Mouse (Mus musculus): ENCODE data around the gene Tox2.
A peak's percentile ranks its signal among the peaks of the same experiment; 100 is the strongest.

The Tox2 gene

DNA sequence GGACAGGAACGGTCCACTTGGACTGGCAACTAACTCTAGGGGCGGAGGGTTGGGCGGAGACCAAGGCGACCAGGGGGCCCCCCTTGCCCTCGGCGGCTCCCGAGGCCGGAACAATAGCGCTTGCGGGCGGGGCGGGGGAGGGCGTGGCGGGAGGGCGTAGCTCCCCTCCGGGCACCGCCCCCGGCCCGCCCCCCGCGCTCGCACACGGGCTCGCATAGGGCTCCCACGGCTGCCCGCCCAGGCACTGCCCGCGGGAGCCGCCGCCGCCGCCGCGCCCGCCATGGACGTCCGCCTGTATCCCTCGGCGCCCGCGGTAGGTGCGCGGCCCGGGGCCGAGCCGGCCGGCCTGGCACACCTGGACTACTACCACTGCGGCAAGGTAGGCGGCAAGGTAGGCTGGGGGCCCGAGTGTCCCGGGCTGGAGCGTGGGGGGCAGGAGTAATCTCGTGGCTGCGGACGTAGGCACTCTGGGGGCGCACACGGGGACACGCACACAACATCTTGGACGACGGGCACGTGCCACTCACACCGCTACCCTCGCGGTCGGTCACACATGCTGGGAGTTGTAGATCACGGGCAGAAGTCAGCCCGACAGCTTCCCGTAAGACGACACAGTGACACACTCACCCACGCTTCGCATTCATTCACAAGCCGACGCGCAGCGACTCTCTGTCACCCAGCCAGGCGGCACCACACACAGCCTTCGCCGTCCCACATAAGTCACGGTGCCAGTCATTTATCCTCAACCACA is at the start of gene Tox2:
Gene Tox2, plus strand, starts transcription at position 242 of the 751 bp plus-strand sequence.
- no peak for DNase-seq (ENCODE audit: low read depth)

DNA sequence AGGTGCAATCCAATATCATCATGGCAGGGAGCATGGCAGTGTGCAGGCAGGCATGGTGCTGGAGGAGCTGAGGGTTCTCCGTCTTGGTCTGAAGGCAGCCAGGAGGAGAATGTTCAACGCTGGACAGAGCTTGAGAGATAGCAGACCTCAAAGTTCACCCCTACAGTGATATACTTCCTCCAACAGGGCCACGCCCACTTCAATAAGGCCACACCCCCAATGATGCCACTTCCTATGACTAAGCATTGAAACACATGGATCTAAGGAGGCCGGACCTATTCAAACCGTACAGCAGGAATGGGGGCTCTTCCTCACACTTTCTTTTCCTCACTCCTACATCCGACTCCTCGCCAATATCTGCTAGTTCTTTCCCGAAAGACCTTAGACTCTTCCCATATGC is 48.3 kb upstream of the Tox2 start:
- DNase-seq (ENCODE audit: low read depth), result peak; percentile 4

DNA sequence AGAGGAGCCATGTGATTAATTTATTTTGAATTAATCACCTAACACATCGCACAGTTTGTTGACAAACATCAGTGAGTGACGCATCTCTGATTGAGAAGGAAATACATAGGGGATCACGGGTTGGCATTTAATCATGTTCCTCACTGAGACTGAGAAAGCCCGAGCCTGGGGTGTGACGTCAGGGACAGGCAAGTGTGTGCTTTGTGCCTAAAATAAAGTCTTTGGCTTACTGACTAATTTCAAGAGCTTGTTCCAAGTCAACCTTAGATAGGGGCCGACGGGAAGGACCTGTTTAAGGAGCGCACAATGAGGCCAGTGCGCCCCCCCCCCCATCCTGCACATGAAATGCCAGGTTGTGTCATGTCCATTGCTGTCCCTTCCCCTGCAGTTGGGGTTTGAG is 43.9 kb upstream of the Tox2 start:
- no peak for DNase-seq (ENCODE audit: low read depth)

DNA sequence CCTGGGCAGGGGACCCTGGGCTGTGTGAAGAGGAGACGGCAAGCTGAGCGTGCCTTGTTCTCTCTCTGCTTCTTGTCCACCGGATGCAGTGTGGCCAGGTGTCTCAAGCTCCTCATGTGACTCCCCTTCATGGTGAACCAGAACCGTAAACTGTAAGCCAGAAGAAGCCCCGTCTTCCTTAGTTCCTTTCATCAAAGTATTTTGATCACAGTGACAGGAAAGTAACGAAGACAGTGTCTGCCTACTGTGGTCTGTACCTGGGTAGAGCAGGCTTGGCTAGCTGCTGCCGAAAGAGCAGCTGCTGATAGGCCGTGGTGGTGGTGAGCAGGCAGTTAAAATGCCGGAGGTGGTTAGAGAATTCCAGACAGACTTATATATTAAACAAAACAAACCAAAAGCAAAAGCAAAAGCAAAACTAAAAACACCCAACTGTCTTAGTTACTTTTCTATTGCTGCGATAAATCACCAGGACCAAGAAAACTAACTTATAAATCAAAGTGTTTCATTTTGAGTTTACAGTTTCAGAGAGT is 38.4 kb upstream of the Tox2 start:
- no peak for DNase-seq (ENCODE audit: low read depth)

DNA sequence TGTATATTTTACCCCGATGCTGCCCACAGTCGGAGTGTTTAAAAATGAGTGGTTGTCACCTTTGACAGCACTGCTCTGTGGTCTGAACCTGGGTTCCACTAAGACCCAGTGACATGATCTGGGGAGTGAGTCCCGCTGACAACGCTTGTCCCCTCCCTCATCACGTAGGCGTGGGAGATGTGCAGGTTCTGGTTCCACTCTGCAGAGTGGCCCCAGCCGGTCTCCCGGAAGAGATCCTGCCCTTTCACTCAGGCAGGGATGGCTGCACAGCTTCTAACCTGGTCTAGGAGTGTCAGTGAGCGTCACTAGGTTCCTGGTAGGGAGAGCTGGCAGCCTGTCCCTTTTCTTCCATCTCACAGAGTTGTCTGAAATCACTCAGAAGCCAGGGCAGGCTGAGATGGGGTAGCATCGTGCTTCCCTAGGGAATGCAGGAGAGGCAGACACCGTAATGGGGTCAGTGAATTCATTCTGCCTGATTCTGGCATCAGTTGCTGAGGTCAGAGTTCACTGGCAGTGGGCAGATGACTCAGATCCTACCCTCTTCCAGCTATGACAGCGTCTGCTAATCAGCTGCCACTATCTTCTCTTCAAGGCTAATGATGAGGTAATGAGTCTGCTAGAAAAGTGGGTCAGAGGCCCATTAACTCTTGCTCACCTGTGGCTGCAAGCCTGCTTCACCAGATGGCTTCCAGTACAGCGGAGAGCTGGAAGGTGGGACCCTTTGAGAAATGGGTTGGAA is 36.7 kb upstream of the Tox2 start:
- DNase-seq (ENCODE audit: low read depth), result peak; percentile 15

DNA sequence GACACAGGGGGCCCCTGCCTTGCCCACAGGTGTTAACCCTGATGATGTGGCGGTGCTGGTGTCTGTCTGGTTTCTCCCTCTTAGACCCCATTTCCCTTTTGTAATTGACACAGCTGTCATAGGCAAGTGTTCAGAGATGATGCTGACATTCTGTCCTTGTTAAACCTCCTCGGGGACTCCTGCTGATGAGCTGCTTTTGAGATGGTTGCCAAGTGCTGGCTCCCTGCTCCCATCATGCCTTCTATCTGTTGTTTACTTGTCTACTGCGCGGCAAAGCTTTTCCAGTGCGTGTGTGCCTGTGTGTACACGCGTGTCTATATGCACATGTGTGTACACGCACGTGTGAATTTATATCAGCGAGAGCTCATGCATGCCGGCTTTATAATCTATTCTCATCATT is 31.0 kb upstream of the Tox2 start:
- DNase-seq (ENCODE audit: low read depth), result no peak

DNA sequence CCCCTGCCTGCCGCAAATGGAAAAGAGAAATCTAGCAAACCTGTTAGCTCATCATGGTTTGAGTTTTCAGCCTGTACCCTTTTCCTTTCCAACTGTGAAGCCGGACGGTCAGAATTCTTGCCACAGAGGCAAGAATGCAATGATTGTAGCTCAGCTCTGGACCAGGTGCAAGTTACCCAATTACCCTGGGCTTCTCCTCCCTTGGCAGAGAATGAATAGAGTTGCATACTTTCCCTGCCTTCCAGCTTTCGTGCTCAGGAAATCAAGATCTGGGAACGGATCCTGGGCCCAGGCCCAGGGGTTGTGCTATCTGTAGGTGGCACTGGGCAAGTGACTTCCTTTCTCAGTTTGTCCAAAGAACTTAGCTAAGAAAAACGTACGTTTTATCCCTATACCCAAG is 28.9 kb upstream of the Tox2 start:
- DNase-seq (ENCODE audit: low read depth), result no peak

DNA sequence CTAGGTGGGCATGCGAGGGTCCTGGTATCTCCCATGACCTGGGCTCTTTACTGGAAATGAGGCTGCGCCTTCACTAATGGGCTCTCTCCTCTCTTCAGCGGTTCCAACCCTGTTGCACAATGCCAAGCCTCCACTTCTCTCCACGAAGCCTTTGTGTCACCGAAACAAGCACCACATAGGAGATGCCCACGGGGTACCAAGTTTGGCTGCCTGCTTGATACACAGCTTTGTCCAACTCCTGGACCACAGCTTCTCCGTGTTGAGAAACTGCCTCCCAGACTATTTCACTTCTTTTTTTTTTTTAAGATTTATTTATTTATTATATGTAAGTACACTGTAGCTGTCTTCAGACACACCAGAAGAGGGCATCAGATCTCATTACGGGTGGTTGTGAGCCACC is 27.1 kb upstream of the Tox2 start:
- no peak for DNase-seq (ENCODE audit: low read depth)

DNA sequence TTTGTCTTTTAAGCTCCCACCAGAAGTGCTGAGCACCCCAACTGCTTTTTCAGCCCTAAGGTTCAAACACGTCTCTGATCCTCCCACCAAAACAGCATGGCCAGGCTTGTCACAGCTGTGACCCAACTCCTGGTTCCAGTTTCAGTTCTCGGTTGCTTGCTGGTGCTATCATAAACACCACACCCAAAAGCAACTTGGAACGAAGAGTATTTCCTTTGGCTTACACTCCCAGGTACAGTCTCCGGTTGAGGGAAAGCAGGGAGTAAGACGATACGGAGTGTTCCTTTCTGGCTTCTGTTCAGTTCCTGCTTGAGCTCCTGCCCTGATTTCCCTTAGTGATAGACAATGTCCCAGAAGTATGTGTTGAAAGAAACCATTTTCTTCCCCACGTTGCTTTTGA is 26.4 kb upstream of the Tox2 start:
- no peak for DNase-seq (ENCODE audit: low read depth)

DNA sequence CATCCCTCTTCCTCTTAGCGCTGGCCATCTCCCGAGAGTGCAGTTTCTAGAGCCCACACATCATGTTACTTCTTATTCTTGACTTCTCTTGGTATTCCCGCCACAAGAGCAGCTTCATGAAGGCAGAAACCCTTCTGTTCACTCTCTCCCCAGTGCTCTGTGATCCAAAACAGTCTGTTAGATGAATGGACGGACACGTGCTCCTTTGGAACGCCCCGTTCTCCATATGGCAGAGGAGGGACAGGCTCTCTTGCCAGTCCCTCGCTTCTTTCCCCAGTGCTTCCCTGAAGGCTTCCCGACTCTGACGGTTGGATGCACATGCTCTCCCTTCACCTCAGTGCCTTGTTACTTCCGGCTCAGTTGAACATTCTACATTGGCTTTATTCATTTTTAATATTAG is 15.4 kb upstream of the Tox2 start:
- no peak for DNase-seq (ENCODE audit: low read depth)

DNA sequence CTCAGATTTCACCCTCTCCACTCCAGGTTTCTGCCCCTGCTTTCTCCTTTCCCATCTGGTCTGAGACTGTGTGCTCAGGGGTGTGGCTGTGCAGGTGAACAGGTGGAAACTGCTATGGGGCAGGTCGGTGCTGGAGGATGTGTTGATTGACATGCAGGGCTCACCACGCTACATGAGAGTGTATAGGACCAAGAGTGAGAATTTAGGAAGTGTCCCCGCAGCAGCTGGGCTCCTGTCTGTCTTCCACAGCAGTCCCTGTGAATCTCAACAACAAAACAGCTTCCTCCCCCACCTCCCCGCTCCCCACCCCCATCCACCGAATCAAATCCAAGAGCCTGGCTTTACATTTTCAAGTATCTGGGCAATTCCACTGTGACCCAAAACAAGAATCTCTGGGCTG is 13.3 kb upstream of the Tox2 start:
- no peak for DNase-seq (ENCODE audit: low read depth)

DNA sequence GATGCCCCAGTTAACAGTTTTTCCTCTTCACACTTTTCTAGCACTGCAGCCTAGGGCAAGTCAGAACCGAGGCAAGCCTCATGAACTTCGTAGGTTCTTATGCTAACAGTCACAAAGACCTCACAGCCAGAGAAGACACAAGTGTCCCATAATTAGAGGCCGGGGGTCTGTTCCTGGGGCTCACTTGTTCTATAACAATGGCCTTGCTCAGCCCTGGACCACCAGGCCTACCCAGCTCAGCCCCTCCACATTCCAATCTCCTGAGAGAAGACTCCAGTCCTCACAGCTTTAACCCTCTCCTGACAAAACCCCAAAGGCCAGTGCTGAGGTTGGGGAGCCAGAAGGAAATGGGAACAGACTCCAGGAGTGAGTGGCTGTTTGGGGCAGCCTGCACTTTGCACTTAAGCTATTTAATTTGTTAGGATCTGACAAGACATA is 12.9 kb upstream of the Tox2 start:
- DNase-seq (ENCODE audit: low read depth), result no peak

DNA sequence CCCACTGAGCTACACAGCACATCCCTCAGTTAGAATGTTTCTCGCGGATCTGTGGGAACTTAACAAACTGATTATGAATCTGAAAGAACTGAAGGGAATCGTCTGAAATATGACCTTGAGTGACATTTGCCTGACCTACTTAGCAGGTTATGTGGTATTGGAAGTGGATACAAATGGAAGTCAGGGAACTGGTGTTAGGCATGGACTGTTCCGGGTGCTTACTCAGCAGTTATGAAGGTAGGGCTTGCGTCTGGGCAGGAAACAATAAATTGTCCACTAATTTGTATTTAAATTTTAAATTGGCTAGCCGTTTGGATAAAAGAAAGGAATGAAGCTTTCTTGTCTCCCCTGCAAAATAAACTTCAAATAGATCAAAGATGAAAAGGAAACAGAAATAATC is 10.4 kb upstream of the Tox2 start:
- no peak for DNase-seq (ENCODE audit: low read depth)

DNA sequence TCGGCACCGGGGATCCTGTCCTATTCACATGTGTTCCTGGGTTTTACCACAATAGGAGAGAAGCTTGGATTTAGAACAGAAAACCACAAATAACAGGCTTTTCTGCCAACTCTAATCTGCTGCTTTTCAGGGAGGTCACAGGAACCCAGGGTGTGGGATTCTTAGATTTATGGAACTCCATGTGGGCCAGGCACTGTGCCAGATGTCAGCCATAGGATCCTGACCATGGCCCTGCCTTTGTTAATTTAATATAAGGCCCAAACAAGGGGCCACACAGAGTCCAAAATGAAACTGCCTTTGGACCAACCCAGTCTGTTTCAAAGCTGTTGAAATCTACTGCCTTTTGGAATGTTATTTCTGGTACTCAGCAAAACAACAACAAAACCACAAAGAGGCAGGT is 8.9 kb upstream of the Tox2 start:
- peak; percentile 8 for DNase-seq (ENCODE audit: low read depth)

DNA sequence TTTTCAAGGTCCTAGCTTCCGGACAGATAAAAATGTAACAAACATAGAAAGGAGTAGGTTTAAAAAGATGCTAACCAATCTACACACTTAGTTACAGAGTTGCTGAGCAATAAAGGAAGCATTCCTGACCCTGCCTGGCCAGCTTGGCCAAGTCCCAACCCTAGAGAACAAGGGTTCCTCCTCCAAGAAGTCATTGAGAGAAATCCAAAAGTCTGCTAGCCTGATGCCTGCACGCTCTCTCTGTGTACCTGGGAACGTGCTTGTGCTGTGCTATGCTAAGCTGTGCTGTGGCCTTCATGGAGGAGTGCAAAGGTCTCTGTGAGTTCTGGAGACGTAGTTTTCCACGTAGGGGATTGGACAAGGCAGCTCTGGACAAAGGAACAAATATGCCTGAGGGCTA is 8.4 kb upstream of the Tox2 start:
- DNase-seq (ENCODE audit: low read depth), result peak; percentile 50

DNA sequence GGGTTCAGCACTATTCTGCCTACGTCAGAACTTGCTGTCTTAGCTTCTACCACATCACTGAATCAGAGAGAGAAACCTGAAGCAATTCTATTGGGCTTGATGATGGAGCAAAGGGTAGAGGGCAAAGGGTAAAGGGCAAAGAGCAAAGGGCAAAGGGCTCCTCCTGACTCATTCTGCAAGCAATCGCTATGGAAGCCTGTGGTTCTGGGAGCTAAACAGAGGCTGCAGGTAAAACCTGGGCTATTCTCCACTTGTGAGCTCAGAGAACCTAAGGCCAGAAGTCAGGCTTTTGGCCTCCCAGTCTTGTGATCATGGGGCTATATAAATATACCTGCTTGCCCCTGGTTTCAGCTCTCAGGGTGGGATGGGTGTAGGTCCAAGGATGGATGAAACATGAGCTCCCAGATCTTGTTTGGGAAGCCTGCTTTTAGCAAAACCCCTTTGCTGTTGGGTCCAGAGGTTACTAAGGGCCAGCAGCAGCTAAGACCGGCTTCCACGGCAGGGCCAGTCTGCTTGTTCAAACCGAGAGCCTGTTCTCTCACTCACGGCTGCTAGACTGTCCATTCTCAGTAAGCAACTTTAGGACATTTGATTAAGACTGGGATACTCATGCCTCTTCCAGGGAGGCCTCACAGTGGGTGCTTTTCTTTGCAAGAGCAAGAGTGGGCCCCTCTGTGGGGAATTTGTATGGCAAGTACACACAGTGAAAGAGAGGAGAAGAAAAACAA is 7.7 kb upstream of the Tox2 start:
- no peak for DNase-seq (ENCODE audit: low read depth)

DNA sequence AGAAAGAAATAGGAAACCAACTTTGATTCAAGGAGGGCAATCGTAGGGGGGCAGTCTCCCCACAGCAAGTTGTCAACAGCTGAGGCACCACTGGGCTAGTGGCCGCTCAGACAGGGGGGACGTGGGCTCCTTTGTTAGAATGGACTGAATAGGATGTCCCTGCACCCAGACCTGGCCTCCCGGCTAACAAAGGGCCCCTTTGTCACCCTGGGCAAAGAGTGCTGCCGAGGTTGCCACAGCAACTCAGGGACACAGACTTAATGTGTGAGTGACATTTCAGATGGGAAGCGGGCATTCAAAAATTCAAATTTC is 7.1 kb upstream of the Tox2 start:
- no peak for DNase-seq (ENCODE audit: low read depth)

DNA sequence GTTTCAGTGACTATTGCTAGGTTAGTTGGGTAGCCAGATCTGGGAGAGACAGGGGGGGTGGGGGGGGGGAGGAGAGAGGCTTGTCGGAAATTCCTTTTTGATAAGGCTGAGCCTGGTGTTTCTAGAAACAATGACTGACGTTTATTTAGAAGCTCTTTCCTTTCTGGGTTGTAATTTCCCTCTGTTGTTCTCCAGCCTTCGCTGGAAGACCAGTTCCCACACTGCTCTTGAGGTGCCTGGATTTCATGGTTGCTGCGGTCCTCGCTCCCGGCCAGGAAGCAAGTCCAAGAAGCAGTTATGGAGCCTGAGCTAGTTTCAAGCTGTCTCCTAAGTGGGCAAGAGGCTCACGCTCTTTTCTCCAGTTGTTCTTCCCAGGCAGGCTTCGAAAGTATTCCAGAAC is 1.0 kb upstream of the Tox2 start:
- no peak for DNase-seq (ENCODE audit: low read depth)

DNA sequence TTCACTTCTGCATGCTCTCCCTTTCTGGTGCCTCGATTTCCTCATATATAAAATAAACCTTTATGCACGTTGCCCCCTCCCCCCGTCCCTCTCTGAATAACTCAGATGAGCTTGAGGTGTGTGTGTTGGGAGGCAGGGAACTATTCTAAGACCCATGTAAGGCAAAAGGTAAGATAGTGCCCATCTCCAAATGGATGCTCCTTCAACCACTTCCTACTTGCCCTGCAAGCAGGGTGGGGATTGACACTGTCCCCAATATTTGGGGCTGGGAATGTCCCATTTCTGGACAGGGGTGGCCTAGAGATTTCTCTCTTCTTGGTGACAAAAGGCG is 407 bp upstream of the Tox2 start:
- no peak for DNase-seq (ENCODE audit: low read depth)

DNA sequence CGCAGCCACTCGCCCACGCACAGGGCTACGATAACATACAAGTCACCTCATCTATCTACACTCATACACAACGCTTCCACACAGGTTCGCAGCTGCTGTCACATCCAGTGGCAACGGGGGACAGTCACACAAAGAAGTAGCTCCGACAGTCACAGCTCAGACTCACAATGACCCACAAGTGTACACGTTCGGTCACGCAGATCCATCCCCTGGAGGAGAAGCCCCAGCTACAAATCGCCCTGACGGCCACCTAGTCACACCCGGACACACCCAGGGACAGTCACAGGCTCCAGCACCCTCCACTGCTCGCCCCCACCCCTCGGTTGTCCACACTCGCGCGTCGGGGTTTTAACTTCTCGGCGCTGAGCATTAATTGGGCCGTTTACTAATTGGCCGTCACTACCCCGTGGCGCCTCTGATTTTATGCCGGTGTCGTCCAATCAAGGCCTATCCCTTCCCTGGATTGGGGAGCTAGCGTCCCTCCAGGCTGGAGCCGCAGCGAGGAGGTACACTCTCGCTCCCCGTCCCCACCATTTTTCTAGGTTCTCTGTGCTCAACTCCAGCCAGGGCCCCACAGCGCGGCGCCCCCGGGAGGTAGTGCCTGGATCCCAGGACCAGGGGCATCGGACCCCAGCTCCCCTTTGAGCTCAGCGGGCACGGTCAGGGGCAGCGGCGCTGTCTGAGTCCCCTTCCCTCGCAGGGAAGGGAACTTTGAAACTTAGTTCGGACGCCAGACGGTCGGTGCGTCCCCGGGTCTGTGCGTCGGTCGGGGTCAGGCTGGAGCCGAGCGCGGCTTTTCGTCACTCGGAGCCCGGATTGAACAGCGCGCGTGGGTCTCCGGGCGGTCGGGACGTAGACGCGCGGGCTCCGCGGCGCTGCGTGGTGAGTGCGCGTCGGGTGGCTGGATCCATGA is 966 bp downstream of the Tox2 start:
- no peak for DNase-seq (ENCODE audit: low read depth)

DNA sequence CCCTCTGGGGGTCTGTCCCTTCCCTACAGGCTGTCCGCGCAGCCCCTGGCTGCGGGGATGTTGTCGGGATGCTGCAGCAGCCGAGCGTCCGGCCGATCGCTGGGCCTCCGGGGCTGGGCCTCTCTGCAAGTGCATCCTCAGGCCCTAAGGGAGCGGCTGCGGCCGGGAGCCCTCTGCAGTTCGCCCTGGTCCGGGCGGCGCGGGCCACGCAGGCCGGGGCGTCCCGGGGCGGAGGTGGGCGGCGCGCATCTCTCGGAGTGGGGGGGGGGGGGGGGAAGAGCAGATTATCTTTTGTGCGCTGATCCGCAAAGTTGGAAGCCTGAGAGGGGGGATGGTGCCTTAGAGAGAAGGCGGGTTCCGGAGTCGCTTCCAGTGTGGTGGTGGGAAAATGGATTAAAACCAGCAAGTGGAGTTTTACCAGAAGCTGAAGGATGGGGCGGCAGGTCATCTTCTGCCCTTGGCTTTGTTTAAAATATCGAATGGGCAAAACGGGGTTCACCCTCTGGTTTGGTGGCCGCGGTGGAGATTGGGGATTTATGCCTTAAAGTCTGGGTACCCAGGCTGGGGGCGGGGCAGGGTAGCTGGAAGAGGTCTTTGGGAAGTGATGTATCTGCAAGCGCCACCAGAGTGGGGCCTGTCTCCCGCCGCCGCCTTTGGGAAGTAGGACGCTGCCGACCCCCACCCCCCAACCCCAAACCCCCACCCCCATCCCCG is 1.8 kb downstream of the Tox2 start:
- DNase-seq (ENCODE audit: low read depth), result no peak

DNA sequence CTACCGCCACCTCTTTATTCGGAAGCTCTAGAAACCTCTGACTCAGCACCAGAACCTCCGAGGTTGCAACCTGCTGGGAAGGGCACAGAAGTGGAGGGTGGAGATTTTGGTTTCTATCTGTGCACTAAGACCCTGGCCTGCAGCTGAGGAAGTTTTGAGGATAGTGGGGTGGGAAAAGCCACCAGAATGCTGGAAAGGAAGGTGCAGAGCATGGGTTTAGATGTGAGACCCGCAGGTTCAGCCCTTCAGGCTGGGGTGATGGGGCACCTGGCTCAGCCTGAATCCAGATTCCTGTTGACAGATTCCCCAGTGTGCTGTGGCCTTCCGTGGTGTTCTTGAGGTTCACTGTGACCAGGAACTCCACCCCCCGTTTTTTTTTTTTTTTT is 2.3 kb downstream of the Tox2 start:
- DNase-seq (ENCODE audit: low read depth), result no peak
